Mouse (Mus musculus) embryo, embryonic 10.5 days (tissue): ENCODE data around the gene Sod1.

ENCODE experiments used
- DNase-seq: peaks from one replicate; pipeline ENCODE4 v3.0.0-alpha.2; 2015; ENCODE audit warnings: low spot score

The Sod1 gene

GRCm38 (mm10) chr16:90258950-90259349 lies 38.4 kb downstream of the Sod1 start:
- DNase-seq = no peak

- DNase-seq = no peak
Measured at GRCm38 (mm10) chr16:90259623-90260022, 39.1 kb downstream of the Sod1 start.

DNA sequence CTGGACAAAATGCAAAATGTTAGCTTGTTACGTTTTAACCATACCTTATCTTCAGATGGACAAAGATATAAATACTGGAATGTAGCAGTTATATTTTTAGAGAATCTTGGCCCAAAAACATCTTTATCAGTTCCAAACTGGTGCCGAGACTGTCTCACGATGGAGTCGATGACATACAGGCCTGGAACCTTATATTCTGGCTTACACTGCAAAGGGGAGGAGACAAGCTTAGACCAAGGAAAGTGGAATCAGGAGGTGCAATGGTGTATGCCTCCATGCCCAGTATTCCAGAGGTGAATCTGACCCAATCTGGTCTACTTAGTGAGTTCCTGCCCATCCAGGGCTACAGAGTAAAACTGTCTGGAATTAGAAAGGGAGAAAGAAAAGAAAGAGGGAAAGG lies 39.5 kb downstream of the Sod1 start:
- DNase-seq = no peak

DNA sequence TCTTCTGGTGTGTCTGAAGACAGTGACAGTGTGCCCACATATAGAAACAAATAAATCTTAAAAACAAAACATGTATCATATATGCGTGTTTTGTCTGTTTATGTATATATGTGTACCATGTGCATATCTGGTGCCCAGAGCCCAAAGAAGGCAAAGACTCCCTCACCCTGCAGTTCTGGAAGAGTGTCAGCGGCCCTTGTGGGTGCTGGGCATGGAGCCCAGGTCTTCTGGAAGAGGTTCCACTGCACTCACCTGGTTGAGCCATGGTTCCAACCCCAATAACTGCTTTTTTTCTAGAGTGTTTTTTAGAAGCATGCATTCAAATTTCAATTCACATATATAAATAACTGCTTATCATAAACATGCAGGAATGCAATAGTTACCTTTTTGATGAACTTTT lies 41.2 kb downstream of the Sod1 start:
- DNase-seq = no peak

DNA sequence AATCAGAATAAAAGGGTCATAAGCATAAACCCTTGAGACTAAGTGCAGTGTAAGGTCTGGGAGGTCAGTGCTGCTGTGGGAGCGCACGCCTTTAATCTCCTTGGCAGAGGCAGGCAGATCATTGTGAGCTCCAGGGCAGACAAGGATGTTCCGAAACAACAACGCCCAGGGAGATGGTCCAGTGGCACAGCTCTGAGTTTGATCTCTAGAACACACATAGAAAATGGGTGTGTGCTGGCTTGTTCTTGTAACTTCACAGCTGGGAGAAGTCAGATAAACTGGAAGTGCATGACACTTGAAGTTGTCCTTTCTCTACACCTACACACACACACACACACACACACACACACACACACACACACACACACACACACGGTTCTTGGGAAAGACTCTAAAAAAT lies 43.5 kb downstream of the Sod1 start:
- no peak for DNase-seq

- DNase-seq = no peak
Measured at GRCm38 (mm10) chr16:90265106-90265505, 44.6 kb downstream of the Sod1 start.

DNA sequence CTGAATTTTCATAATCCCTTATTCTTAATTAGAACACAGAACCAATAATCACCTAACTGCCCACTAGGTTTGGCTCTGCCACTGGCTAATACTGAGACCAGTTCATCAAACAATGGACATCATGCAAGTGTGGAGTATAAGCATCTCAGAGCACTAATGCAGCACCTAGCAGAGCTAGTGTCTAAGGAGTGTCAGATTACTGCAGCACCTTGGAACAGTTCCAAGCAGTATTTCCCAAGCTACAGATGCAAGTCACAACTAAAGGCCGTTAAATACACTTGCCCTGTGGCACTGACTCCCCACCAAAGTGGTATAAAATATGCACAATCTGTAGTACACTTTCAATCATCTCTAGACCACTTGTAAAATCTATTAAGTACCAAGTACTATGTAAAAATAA lies 46.0 kb downstream of the Sod1 start:
- DNase-seq = no peak

GRCm38 (mm10) chr16:90275521-90275920 lies 55.0 kb downstream of the Sod1 start:
- DNase-seq = no peak
